Mouse (Mus musculus): Measurements from ENCODE around the gene Tmco2. TPM values are rescaled to one million over a fixed set of nuclear protein-coding genes. Genes with fewer than 3 reads are reported as not detected.
A peak's percentile ranks its signal among the peaks of the same experiment; 100 is the strongest.
"Not testable (repeated sequence)": the region's sequence is repeated elsewhere in the genome, so short reads cannot be mapped to it uniquely, and the experiment has no call there.

The Tmco2 gene
- total RNA-seq (2021), result not detected in 2 replicates
- long read RNA-seq, result 0 reads

GRCm38 (mm10) chr4:121109126-121109525, at the start of gene Tmco2:
Gene Tmco2 (minus strand): TSS chr4:121109226.
- no peak for DNase-seq

GRCm38 (mm10) chr4:121103304-121103703, 5.7 kb downstream of the Tmco2 start:
- no peak for DNase-seq

GRCm38 (mm10) chr4:121097650-121098378, 11.2 kb downstream of the Tmco2 start, which contains the start of gene Zmpste24:
Gene Zmpste24 (minus strand): TSS chr4:121098241.
- DNase-seq, result peak; percentile 69

GRCm38 (mm10) chr4:121090211-121090610, 18.8 kb downstream of the Tmco2 start:
- no peak for DNase-seq

GRCm38 (mm10) chr4:121088696-121089095, 20.3 kb downstream of the Tmco2 start:
- no peak for DNase-seq

- no peak for DNase-seq
Measured at GRCm38 (mm10) chr4:121084506-121084905, 24.5 kb downstream of the Tmco2 start.

GRCm38 (mm10) chr4:121080395-121080794, 28.6 kb downstream of the Tmco2 start:
- DNase-seq, result no peak

- DNase-seq, result no peak
Measured at GRCm38 (mm10) chr4:121077915-121078646, 30.9 kb downstream of the Tmco2 start.

- no peak for DNase-seq
Measured at GRCm38 (mm10) chr4:121074250-121074649, 34.8 kb downstream of the Tmco2 start.

GRCm38 (mm10) chr4:121065336-121065735, 43.7 kb downstream of the Tmco2 start:
- no peak for DNase-seq

GRCm38 (mm10) chr4:121059218-121059617, 49.8 kb downstream of the Tmco2 start:
- not testable (repeated sequence) for DNase-seq

GRCm38 (mm10) chr4:121057032-121057431, 52.0 kb downstream of the Tmco2 start:
- no peak for DNase-seq

GRCm38 (mm10) chr4:121056342-121056741, 52.7 kb downstream of the Tmco2 start:
- DNase-seq, result no peak

Other genes starting within 250 kb of the Tmco2 start
- gene Exo5, start 184.2 kb downstream of the Tmco2 start, total RNA-seq (2021), result 11.6 and 12.9 TPM in 2 replicates
- gene Zfp69, start 157.5 kb downstream of the Tmco2 start, total RNA-seq (2021), result 3.4 and 4.9 TPM in 2 replicates
- gene Smap2, start 92.0 kb downstream of the Tmco2 start, total RNA-seq (2021), result 31.5 and 35.7 TPM in 2 replicates
- gene Col9a2, start 69.8 kb downstream of the Tmco2 start, total RNA-seq (2021), result 0.46 and 0.71 TPM in 2 replicates
- 46.9 and 52.1 TPM in 2 replicates for gene Zmpste24, start 11.0 kb downstream of the Tmco2 start, total RNA-seq (2021)
- 15.3 and 17.8 TPM in 2 replicates for gene Rlf, start 105.9 kb upstream of the Tmco2 start, total RNA-seq (2021)
- not detected in 2 replicates for gene Gm12888, start 215.7 kb upstream of the Tmco2 start, total RNA-seq (2021)